Mouse (Mus musculus): Measurements from ENCODE around the gene Sfxn5. TPM values are rescaled to one million over a fixed set of nuclear protein-coding genes. Genes with fewer than 3 reads are reported as not detected.

The Sfxn5 gene
- polyA plus RNA-seq, 1 experiment from 2014 or later: 3.3 TPM

DNA sequence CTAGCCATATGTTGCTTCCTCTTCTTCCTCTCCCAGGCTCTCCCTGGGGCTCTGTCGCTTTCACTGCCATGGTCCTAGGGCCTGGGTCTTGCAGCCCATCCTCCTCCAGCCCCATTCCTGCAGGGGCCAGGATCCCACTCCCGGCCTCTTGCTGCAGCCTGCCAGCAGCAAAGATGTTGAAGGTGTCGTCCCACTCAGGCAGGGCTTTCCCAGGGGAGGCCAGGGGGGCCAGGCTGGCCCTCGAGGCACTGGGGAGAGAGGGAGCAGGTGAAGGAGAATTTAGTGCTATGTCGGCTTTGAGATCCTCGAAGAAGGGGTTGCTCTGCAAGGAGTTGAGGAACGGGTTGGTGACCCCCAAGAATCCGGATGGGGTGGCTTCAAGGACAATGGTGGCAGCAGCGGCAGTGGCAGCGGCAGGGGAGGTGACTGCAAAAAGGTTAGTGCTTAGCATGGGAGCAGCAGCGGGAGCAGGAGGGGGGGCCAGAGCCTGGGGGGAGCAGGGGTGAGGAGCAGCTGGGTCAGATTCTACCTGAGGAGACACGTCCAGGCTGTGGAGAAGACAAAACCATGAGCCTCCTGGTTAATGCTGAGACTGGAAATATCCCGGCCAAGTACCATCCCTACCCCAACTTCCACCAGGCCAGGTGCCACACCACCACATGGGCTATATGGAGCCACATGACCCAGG lies 8.7 kb upstream of the Sfxn5 start:
- 69% methylated on average over 13 of the region's 13 CpGs for WGBS (ENCODE audit: insufficient replicate concordance)
- no peak for DNase-seq
- ATAC-seq: no peak
- H3K9me3 ChIP-seq (ENCODE audit: low read length): no peaks in the 10 kb centered on the region
- no peaks in the 10 kb centered on the region for H3K4me1 ChIP-seq (ENCODE audit: insufficient read depth)
- no peak overlapping the region for H3K4me3 ChIP-seq (ENCODE audit: low read depth, low read length)
- no peaks in the 10 kb centered on the region for H3K27me3 ChIP-seq (ENCODE audit: insufficient read depth, low read length)
- H3K9ac ChIP-seq (replicated peaks): no peak overlapping the region
- H3K36me3 ChIP-seq (replicated peaks; ENCODE audit: insufficient read depth, low read length): no peaks in the 10 kb centered on the region
- H3K27ac ChIP-seq (ENCODE audit: low read depth): no peak overlapping the region
- no peak for TF ChIP-seq EP300 (IDR thresholded peaks at IDR 0.05; ENCODE audit: low read depth)
- TF ChIP-seq CTCF (IDR thresholded peaks at IDR 0.05; ENCODE audit: low read depth): no peak
- no peak overlapping the region for H3K4me2 ChIP-seq (ENCODE audit: low read depth, low read length)

DNA sequence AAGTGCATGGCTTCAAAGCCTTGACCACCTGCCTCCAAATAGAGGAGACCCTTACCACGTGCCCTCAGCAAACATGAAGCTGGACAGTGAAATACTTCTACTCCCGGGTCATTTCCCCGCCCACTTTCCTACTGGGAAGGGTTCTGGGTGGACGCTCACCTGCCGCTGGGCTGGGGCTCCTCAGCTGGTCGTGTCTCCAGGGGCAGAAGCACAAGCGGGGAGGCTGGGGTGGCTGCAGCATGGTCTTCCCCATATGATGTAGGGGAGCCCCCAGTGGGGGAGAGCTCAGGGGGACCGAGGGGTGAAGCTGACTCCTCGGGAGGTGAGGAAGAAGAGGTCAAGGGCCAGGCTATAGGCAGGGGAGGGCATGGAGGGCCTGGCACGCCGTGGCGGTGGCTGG lies 7.0 kb upstream of the Sfxn5 start:
- H3K36me3 ChIP-seq (replicated peaks; ENCODE audit: insufficient read depth, low read length): no peaks in the 10 kb centered on the region
- H3K9me3 ChIP-seq (ENCODE audit: low read length): no peaks in the 10 kb centered on the region
- no peak overlapping the region for H3K9ac ChIP-seq (replicated peaks)
- no peaks in the 10 kb centered on the region for H3K4me1 ChIP-seq (ENCODE audit: insufficient read depth)
- TF ChIP-seq CTCF (IDR thresholded peaks at IDR 0.05; ENCODE audit: low read depth) (no peak), EP300 (IDR thresholded peaks at IDR 0.05; ENCODE audit: low read depth) (no peak)
- ATAC-seq: no peak
- WGBS (ENCODE audit: insufficient replicate concordance): 66% methylated on average over 12 of the region's 12 CpGs
- DNase-seq: no peak
- no peak overlapping the region for H3K4me3 ChIP-seq (ENCODE audit: low read depth, low read length)
- no peak overlapping the region for H3K4me2 ChIP-seq (ENCODE audit: low read depth, low read length)
- H3K27ac ChIP-seq (ENCODE audit: low read depth): no peak overlapping the region
- no peaks in the 10 kb centered on the region for H3K27me3 ChIP-seq (ENCODE audit: insufficient read depth, low read length)

DNA sequence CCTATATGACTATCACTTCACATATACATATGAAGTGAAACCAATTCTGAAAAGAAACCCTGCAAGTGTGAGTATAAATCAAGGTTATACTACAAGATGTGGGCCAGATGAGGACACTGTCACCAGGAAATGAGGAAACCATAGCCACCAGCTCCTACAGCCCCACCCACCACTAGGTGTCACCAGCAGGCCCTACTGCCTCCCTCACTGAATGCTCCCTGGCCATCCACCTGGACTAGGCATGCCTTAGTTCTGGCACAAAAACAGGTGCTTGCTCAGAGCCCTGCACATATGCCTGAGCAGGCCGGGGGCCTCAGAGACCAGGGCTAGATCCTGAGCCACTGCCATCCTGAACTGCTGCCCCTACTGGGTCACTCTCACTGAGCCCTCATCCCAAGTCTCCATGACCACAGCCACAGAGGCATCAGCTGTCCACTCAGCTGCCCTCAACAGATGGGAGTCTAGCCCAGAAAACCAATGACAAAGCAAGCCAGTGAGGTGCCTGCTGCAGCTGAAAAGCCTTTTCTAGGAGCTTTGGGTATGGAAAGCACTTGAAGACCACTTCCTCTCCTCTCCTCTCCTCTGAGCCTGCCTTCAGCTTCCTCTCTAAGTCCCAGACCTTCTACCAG lies 6.2 kb upstream of the Sfxn5 start:
- WGBS (ENCODE audit: insufficient replicate concordance): 59% methylated on average over 1 of the region's 1 CpGs
- H3K4me1 ChIP-seq (ENCODE audit: insufficient read depth): peaks cover under 1% of the 10 kb centered on the region; the same call in 1 of the 2 replicates
- peak; percentile 77 for TF ChIP-seq CTCF (IDR thresholded peaks at IDR 0.05; ENCODE audit: low read depth)
- TF ChIP-seq EP300 (IDR thresholded peaks at IDR 0.05; ENCODE audit: low read depth): no peak
- H3K4me2 ChIP-seq (ENCODE audit: low read depth, low read length): no peak overlapping the region
- peak; percentile 50; the same call in 1 of the 2 replicates for ATAC-seq
- no peak overlapping the region for H3K9ac ChIP-seq (replicated peaks)
- no peak overlapping the region for H3K4me3 ChIP-seq (ENCODE audit: low read depth, low read length)
- peak; percentile 62 for DNase-seq
- no peak overlapping the region for H3K27ac ChIP-seq (ENCODE audit: low read depth)
- H3K9me3 ChIP-seq (ENCODE audit: low read length): no peaks in the 10 kb centered on the region
- no peaks in the 10 kb centered on the region for H3K27me3 ChIP-seq (ENCODE audit: insufficient read depth, low read length)
- no peaks in the 10 kb centered on the region for H3K36me3 ChIP-seq (replicated peaks; ENCODE audit: insufficient read depth, low read length)

DNA sequence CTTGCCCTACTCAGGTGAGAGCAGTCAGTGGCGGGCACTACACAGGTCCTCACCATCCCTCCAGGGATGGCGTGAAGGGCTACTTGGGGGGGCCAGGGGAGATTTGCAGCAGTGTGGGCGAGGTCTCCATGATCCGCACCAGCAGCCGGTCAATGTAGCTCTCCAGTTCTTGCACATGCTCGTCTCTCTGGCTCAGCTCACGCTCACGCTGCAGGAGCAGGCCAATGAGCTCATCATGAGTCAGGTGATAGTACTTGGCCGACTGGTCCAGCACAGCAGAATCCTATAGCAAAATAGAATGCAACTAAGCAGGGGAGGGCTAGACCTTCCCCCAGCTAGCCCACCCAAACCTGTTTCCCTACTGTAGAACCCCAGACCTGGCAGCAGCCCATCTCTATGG lies 3.7 kb upstream of the Sfxn5 start:
- Histone ChIP-seq H3K36me3 (replicated peaks; ENCODE audit: insufficient read depth, low read length) (no peaks in the 10 kb centered on the region), H3K9ac (replicated peaks) (no peak overlapping the region), H3K4me2 (ENCODE audit: low read depth, low read length) (no peak overlapping the region), H3K4me3 (ENCODE audit: low read depth, low read length) (no peak overlapping the region), H3K27ac (ENCODE audit: low read depth) (no peak overlapping the region), H3K9me3 (ENCODE audit: low read length) (no peaks in the 10 kb centered on the region), H3K4me1 (ENCODE audit: insufficient read depth) (peaks cover 9% of the 10 kb centered on the region; the same call in 1 of the 2 replicates), H3K27me3 (ENCODE audit: insufficient read depth, low read length) (no peaks in the 10 kb centered on the region)
- no peak for ATAC-seq
- no peak for DNase-seq
- WGBS (ENCODE audit: insufficient replicate concordance): 83% methylated on average over 9 of the region's 9 CpGs
- TF ChIP-seq EP300 (IDR thresholded peaks at IDR 0.05; ENCODE audit: low read depth): no peak
- no peak for TF ChIP-seq CTCF (IDR thresholded peaks at IDR 0.05; ENCODE audit: low read depth)

DNA sequence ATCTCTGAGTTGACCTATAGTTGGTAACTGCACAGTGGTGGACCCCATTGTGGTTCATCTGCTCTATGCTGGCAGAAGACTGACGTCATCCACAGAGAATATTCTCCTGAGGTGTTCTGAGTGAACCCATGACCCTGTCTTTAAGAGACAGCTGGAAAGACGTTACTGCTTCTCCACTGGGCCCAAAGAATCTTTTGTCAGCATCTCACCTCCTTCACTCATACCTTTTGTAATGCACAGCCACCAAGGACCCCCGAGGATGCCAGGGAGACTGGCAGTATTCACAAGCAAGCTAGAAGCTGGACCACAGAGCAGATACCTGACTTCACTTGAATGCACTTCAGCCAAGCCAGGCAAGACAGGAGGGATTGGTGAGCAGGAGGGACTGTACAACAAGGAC lies 2.1 kb upstream of the Sfxn5 start:
- Histone ChIP-seq H3K9ac (replicated peaks) (no peak overlapping the region), H3K9me3 (ENCODE audit: low read length) (no peaks in the 10 kb centered on the region), H3K27ac (ENCODE audit: low read depth) (no peak overlapping the region), H3K36me3 (replicated peaks; ENCODE audit: insufficient read depth, low read length) (no peaks in the 10 kb centered on the region), H3K4me1 (ENCODE audit: insufficient read depth) (peaks cover 9% of the 10 kb centered on the region; the same call in 1 of the 2 replicates), H3K27me3 (ENCODE audit: insufficient read depth, low read length) (no peaks in the 10 kb centered on the region), H3K4me3 (ENCODE audit: low read depth, low read length) (no peak overlapping the region), H3K4me2 (ENCODE audit: low read depth, low read length) (no peak overlapping the region)
- no peak for TF ChIP-seq EP300 (IDR thresholded peaks at IDR 0.05; ENCODE audit: low read depth)
- no peak for TF ChIP-seq CTCF (IDR thresholded peaks at IDR 0.05; ENCODE audit: low read depth)
- WGBS (ENCODE audit: insufficient replicate concordance): 59% methylated on average over 3 of the region's 3 CpGs
- DNase-seq (no peak), ATAC-seq (no peak)

DNA sequence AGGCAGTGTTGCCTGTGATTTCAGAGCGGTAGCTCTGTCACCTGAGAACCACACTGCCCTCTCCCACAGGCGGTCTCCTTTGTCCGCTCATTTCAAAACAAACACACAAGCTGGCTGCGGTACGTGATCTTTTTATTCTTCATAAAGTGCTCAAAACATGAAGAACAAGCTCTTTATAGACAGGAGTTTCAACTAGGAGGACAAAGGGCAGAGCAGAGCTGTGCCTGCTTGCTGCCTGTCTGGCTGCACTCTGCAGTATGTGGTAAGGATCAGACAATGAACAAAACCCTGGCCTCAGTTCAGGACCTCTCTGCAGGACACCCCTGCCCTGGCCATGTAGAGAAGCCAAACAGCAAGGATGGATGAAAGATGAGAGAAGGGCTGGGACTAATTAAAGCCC lies 1.6 kb upstream of the Sfxn5 start:
- 70% methylated on average over 5 of the region's 5 CpGs for WGBS (ENCODE audit: insufficient replicate concordance)
- H3K27ac ChIP-seq (ENCODE audit: low read depth): no peak overlapping the region
- H3K9me3 ChIP-seq (ENCODE audit: low read length): no peaks in the 10 kb centered on the region
- ATAC-seq: no peak
- peaks cover 9% of the 10 kb centered on the region; the same call in 1 of the 2 replicates for H3K4me1 ChIP-seq (ENCODE audit: insufficient read depth)
- no peak overlapping the region for H3K9ac ChIP-seq (replicated peaks)
- no peaks in the 10 kb centered on the region for H3K27me3 ChIP-seq (ENCODE audit: insufficient read depth, low read length)
- H3K36me3 ChIP-seq (replicated peaks; ENCODE audit: insufficient read depth, low read length): no peaks in the 10 kb centered on the region
- TF ChIP-seq CTCF (IDR thresholded peaks at IDR 0.05; ENCODE audit: low read depth) (no peak), EP300 (IDR thresholded peaks at IDR 0.05; ENCODE audit: low read depth) (no peak)
- H3K4me3 ChIP-seq (ENCODE audit: low read depth, low read length): no peak overlapping the region
- no peak for DNase-seq
- no peak overlapping the region for H3K4me2 ChIP-seq (ENCODE audit: low read depth, low read length)
